Mouse (Mus musculus) heart, adult 8-10 months (tissue): ENCODE results near the gene Hcn3. TPM values are rescaled to one million over a fixed set of nuclear protein-coding genes. Genes with fewer than 3 reads are reported as not detected.

Experiments
- DNase-seq: peaks from one replicate; pipeline ENCODE4 v3.0.0; 2022; ENCODE audit warnings: low spot score
- total RNA-seq, 4 experiments: library from RNA; stranded (reverse); gene quantifications; 2 replicates each; pipeline ENCODE4 v1.2.4; 2022

The Hcn3 gene
- total RNA-seq, 4 experiments from 2014 or later: 0.12 to 0.75 (median 0.72) TPM; not detected in 1

DNA sequence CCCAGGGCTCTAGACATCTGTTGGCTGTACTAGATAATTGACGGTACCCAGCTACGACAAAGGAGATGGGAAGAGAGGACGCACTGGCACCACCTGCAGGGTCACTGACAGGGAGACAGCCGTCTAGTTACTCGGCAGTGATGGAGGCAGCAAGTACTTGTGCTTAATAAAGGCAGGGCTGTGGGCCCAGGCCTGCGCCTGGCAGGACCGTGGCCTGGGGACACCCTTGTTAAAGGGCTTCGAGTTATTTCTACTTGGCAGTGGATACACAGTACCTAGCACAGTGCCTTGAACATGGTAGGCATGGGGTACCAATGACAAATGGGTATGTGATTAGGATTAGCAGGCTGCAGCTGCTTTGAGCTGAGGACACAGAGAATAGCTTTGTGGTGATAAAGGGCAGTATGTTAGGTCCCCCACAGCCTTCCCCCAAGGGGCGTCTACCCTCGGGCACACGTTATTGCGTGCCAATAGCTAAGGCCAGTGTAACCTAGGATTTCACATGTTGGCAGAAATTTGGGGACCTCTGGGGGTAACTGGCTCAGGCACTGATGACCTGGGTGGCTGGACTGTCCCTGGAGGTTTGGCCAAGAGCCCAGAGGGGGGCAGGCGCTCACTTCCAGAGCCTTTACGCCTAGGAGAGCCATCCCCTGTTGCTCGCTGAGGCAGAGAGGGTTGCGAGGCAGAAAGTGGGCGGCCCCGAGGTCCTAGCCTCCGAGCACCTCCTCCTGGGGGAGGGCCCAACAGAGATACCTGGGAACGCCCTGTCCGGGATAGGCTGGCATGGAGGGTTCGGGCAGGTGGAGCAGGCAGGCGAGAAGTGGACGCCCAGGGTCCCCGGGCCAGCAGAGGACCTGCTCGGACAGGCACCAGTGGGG lies 12.7 kb downstream of the Hcn3 start:
- DNase-seq: no peak

DNA sequence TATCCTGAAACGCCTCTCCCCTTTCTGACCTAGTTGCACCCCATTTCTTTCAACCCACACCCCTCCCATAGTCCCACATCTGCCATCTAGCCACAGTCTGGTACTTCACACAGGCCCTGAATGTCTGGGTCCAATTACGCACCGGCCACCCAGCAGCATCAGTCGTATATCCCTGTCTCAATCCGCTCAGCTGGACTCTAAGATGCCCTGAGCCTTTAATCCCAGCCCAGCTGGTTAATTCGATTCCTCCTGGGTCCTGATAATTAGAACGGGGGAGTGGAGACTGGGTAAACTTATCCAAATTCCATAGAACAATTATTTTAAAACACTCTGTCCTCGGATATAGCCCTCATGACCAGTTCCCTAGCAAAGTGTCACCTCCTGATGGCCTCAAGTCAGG lies 14.4 kb downstream of the Hcn3 start:
- no peak for DNase-seq

DNA sequence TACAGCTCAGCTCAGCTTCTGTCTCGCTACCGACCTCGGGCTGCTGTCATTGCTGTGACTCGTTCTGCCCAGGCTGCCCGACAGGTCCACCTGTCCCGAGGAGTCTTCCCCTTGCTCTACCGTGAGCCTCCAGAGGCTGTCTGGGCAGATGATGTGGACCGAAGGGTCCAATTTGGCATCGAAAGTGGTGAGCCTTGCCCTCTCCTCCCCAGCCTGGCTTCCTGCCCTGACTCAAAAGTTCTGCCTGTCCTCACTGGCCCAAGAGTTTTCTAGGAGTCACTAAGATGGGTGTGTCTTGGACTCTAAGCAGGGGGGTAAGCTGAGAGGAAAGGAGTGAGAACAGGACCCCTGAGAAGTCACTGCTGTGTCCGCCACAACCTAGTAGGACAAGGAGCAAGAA lies 15.2 kb downstream of the Hcn3 start:
- DNase-seq: no peak

DNA sequence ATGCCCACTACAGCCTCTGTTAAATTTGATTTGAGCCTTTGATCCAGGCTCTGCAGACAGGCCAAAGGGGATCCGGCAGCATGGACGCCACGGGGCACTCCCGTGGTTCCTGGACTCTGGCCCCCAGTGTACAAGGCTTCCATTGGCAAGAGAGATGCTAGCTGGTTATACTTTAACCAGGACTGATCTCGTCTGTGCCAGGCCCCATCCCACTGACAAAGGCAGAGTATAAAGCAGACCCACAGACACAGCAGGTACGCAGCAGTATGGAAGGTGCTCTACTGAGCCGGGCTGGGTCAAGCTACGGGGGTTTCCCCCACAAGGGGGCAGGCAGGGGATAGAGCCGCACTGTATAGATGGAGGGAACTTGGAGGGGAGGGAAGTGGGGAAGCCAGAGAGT lies 23.6 kb downstream of the Hcn3 start:
- DNase-seq: no peak

DNA sequence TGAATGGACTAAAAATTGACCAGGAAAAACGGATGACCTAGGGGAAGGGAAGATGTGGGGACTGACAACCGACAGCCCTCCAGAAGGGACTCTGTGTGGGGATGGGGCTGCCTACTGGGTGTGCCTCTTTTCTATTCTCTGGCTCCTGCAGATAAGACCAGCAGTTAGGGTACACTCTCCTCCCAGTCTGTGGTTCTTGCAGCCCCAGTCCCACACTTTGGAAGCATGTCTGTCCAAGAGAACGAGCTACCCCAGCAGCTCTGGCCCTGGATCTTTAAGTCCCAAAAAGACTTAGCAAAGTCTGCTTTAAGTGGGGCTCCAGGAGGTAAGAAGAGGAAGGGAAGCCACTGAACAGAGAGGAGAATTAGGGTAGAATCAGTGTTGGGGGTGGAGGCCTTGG lies 24.0 kb downstream of the Hcn3 start, which contains the start of gene Pklr:
Gene Pklr (plus strand): TSS at position 185 of the 400 bp plus-strand sequence.
- no peak for DNase-seq

DNA sequence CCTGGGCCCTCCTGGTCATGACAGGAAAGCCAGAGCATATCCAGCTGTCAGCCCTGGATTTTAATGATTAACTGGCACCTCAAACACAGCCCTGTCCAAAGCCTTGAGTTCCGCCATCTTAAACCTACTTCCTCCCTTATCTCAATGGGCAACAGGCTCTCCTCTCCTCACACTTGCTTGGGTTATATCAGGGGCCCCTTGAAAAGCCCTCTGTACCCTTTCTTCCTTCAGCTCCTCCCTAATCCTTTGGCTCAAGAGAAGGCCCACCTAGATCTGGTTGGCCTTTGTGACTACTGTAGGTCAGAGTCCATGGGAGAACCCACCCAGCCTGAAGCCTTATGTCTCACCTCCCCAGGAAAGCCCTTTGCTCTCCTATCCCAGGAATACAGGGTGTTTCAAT lies 26.2 kb downstream of the Hcn3 start:
- no peak for DNase-seq

DNA sequence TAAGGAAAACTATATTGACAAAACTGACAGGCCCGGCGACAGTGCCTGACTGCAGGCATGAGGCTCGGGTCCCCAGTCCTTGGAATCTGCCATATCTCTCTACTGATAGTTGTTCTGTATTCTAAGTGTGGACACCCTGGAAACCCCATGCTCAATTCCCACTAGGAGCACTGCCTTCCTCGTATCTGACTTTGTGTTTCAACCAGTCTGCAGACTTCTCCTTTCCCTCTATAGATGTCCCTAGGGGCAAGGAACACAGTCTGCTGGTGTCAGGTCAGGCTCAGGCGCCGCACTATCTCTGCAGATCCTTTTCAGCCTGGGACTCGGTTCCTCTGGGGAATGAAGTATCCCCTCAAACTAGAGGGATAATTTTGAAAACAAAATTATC lies 26.9 kb downstream of the Hcn3 start:
- DNase-seq: no peak

DNA sequence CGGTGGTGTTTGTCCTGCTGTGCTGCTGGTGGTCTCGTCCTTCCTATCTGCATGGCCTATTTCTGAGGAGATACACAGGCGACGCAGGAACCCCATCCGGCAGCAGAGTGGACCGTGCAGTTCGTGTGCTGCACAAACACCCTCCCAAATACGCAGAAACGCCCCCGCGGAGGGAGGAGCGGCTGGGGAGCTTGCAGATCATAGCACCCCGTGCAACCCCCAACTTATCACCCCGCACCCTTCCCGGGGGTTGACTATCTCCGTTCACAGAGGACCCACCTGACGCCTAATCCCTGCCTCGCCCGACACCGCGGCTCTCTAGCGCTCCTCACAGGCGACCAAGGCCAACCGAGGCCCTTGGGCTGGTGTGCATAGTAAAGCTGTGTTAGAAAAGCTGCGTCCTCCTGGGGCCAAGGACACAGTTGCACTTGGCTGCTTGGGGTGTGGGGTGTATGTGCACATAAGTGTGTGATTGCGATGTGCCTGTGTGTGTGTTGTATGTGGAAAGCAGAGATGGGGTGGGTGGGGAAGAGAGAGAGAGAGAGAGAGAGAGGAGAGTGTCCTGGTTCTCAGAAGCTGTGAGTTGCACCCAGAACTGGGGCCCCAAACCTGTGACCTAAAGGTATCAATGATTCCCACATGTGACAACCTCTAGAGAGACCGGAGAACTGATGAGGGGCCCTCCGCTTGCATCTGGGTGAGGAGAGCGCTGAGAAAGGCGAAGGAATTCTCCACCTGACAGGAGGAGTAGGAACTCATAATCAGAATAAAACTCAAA lies 27.5 kb downstream of the Hcn3 start:
- DNase-seq: no peak

DNA sequence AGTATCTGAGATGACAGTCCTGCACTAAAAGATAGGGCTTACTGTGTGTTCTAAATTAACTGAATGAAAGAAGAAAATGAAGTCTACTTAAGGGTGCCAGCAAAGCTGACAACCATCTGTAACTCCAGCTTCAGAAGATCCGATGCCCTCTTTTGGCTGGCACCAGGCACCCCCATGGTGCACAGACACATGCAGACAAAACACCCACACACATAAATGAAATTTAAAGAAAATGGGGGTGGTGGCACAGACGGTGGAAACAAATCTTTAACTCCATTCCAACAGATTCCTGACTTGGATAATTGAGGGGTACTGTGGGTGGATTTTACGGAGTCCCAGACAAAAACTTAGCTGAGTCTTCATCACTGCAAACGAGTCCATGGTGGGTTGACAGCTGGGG lies 28.2 kb downstream of the Hcn3 start:
- DNase-seq: no peak

DNA sequence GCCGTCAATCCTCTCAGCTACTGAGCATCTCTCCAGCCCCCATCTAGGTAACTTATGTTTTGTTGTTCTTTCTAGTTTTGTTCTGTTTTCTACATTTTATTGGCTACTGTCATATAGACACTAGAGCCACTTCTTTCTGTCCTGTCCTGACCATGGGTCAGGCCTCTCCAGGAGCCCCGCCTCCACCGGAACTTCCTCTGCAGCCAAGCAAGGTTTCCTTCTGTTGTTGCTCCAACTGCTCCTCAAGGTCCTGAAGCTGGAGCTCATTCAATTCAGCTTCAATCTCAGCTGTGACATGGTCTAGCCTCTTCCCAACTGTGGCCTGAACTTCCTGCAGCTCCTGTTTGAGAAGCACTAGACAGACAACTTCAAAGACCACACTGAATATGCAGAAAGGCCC lies 30.1 kb downstream of the Hcn3 start:
- no peak for DNase-seq

DNA sequence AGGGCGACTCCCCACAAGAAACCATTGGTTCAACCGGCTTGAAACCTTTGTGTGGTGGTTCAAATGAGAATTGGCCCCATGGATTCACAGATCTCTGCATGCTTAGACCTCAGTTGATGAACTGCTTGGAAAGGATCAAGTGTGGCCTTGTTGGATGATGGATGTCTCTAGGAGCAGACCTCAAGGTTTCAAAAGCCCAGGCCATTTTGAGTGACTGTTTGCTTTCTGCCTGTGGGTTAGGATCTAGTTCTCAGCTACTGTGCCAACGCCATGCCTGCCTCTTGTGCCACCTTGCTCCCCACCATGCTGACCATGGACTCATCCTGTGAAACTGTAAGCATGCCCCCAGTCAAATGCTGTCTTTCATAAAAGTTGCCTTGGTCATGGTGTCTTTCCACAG lies 34.0 kb downstream of the Hcn3 start:
- no peak for DNase-seq

DNA sequence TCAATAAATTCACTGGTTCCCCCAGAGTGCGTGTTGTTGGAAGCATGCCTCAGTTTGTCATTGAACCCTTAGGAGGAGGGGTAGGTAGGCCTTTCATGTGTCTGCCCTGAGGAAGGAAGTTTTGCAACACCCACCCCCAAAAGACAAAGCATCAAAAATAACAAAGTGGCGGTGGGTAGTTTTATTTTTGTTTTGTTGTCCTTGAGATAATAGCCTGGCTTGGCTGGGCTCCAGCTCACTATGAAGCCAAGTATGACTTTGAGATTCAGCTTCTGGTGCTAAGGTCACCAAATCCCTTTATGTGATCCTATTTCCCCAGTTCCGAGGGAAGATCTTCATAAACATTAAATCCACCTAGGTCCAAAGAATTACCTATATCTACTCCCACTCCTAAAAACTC lies 35.8 kb downstream of the Hcn3 start:
- no peak for DNase-seq

DNA sequence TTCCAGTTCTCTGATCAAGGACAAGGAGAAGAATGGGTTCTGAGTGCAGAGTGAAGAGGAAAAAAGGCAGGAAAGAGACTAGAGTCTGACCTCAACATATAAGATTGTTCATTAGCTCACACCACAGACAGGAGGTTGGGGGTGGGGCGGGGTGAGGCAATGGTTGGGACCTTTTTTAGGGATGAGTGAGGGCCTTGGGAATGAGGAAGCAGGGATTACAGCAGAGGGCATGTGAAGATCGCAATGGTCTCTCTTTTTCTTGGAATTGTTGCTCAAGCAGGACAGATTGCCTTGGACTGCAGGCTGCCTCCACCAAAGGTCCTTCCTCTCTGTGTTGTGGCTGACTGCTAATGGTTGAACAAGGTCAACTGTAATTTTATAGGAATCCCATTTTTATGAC lies 36.7 kb downstream of the Hcn3 start:
- no peak for DNase-seq

DNA sequence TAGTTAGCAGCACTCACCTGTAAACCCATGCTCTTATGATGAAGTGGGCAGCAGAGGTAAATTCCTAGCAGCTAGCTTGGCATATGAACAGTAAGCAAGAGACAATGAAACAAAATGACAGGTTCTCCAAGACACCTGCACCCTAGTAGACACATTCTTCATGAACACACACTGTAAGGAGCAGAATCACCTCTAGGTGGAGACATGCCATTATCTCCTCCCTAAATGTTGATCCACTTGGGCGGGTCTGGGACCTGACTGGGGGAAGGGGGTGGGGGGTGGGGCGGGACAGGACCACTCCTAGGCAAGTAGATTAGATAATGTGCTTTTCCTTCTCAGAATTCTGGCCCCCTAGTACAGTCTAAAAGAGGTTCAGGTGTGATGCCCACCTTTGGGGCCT lies 44.5 kb downstream of the Hcn3 start:
- DNase-seq: no peak

DNA sequence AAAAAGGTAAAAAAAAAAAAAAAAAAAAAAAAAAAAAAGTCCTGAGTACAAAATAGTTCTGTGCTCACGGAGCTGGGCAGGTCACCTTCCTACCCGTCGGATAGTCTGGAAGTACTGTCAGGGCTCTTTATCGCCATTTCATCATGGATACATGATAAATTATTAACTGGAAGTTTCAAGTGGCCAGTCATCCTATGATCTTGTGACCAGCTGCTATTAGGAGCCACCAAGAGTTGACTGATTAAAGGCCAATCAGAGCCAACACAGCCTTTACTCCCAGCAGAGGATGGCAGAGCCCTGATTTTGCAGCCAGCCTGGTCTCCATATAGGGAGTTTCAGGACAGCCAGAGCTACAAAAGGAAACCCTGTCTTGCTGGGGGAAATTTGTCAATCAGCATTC lies 46.9 kb downstream of the Hcn3 start:
- DNase-seq: no peak

DNA sequence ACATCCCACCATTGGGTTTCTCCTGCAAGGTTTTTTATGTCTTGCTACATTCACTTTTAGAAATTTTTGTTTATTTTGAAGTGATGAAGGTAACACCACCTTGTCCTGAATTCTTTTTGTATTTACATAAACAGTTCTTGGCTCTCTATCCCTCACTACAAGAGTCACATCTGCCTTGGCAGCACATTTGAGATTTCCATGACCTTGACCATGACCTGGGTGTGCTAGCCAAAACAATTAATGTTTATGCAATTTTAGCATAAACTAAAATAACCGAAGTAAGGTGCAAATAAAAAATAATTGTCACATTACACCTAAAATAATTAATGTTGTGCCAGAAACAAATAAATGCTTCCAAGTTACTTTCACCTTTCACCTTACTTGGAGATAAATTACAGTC lies 51.9 kb downstream of the Hcn3 start:
- DNase-seq: no peak

DNA sequence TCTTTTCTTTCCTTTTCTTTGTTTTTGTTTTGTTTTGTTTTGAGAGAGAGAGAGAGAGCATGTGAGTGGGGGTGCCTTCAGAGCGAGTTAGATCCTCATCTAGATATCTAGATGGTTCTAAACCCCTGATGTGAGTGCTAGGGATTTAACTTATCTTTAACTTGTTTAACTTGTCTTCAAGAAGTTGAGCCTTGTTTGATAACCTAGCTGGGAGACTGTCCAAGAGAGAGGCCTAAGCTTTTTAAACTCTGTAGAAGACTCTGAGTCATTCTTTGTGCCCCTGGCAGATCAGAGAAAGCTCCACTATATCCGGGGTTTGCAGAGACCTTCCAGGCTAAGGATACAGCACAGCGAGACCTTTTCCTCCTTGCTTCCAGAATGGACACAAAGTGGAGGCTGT lies 52.5 kb downstream of the Hcn3 start:
- no peak for DNase-seq

DNA sequence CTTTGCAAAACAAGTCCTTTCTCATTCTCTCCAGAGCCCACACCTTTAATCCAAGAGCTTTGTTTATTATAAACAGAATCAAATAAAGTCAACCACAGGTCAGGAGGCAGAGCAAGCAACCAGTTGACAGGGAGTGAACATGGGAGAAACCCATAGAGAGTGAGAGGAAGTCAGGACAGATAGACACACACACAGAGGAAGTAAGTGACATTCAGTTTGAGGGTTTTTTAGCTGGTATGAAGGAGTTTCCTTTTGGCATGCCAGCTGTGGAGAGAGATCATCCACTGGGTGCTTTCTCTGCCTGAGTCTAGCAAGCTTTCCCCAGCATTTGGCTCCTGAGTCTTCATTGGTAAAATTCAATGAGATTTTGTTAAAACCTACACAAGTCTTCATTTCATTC lies 53.1 kb downstream of the Hcn3 start:
- no peak for DNase-seq

DNA sequence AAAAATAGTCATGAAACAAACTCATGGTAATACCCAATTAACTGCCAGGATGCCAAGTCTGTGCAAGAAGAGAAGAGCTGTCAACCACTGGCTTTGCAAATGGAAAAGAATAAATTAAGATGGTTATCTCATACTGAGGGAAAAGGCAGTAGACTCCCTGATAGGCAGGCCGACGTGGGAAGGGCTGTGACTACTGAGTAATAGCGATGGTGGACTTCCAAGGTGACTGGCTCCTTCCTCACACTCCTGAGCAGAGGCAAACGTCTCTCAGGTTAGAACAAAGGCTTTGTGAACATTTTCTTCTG lies 56.8 kb downstream of the Hcn3 start:
- no peak for DNase-seq

DNA sequence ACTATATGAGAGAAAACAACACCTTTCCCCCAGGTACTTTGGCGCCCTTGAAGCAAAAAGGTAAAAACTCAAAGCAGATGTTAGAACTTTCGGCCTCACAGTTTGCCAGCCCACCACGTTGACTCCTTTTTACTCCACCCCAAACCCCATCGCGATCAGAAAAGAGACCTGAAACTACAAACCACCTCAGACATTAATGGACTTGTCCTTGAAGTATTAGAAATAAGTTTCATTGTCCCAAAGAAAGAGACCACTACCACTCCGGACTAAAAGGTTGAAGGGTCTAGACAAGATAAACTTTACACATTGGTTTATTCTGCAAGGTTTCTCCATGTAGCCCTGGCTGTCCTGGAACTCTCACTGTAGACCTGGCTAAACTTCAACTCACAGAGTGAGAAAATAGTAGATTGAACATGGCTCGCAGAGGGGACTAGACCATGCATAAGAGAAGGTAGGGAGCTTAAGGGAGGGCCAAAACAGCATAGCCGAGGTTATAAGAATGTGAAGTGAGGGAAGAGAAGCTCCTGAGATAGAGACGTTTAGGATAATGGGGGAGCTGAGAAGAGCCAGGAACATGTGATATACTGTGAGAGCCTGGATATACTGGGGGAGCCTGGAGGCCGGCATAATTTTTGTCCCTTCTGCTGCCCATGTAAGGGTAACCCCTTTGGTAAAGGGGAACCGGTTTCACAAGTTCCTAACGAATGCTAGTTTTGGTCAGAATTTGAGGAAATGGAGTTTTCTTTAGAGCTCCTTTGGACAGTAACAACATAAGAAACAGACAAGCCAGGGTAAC lies 57.3 kb downstream of the Hcn3 start:
- no peak for DNase-seq

DNA sequence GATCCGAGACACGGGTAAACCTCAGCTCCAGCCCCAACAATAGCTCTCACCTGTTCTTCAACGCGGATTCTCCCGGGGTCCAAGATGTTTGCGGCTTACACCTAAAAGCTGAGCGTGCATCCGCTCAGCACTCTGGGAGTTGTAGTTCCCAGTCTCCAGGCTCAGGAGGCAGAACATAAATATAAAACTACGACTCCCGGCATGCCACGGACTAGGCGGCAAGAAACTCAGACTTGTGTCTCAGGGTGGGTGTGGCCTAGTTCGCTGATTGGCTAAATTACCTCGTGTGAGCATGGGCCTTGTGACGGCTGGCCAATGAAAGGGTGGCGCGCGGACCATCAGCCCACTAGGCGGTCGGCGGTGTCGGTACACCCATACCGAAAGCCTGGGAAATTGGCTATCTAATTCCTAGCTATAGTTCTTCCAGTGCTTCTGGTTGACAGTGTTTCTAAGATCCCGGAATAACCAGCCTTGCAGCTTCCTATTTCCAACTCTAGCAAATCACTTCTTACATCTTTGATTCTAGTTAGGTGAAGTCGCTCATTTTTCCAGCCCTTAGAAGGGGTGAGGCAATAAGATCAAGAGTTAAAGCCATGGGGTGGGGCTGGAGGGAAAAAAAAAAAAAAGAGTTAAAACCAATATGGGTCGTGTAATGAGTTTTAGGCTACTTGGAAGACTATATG lies 58.0 kb downstream of the Hcn3 start, which contains the start of gene Fdps:
Gene Fdps (minus strand): TSS at position 148 of the 683 bp plus-strand sequence.
- DNase-seq: peak; percentile 97

DNA sequence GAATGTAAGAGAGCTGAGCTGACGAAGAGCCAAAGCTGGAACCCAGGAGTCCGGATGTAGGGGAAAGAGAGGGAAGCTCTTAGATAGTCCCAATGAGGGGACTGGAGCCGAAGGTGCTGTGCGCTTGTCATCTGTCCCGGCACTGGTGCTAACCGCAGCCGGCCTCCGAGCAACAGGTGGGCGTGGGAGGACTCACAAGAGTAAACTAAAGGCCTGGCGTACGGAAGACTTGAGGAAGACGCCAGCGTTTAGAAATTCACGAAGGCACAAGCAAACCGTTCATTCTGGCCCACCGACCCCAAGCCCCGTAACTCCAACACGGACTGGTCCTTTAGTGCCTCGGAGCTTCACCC lies 58.6 kb downstream of the Hcn3 start:
- no peak for DNase-seq
